Mouse (Mus musculus): ENCODE data around the gene Cep152.

The Cep152 gene

DNA sequence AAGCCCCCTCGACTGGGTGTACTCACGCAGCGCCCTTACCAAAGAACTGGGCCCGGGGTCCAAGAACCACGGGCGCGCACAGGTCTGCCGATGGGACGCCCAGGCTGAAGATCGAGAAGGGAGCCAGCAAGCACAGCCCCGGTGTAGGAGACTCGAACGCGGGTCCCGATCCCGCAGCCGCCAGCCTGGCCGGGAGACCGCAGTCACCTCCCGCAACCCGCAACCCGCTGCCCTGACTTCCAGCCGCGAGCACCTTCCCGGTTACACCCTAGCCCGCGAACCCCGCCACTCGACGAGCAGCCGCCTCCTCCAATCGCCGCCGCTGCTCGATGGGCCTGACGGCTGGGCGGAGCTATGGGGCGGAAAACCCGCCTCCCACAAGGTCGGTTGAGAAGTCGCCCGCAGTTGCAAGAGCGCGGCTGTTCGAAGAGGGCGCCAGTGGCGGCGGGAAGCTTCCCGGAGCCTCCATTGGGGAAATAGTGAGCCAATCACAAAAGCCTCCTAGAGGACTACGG, at the start of gene Cep152:
Cep152 (minus strand) TSS at position 277 of the 515 bp plus-strand sequence.
- DNase-seq (ENCODE audit: low read depth, low spot score), result peak; percentile 92

DNA sequence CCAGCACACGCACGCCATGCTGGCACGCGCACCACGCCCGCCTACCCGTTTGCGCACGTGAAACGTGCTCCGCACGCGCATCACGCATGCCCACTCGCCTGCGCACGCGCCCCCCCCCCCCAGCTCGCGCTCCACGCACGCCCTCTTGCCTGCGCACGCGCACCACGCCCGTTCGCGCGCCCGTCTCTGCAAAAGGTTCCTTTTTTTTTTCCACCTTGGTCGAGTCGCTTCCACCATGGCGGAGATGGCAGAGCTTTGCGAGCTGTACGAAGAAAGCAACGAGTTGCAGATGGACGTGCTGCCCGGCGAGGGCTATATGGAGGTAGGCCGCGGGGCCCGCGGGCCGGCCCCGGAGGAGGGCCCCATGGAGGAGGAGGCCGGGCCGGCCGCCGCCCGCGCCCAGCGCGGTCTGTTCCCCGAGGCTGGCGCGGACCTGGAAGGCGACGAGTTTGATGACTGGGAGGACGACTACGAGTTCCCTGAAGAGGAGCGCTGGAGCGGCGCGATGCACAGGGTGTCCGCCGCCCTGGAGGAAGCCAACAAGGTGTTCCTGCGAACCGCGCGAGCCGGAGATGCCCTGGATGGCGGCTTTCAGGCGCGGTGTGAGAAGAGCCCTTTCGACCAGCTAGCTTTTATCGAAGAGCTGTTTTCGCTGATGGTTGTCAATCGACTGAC, 48.2 kb upstream of the Cep152 start, which contains the start of gene Eid1:
Eid1 (plus strand) TSS at position 139 of the 675 bp plus-strand sequence.
- DNase-seq (ENCODE audit: low read depth, low spot score), result peak; percentile 85

DNA sequence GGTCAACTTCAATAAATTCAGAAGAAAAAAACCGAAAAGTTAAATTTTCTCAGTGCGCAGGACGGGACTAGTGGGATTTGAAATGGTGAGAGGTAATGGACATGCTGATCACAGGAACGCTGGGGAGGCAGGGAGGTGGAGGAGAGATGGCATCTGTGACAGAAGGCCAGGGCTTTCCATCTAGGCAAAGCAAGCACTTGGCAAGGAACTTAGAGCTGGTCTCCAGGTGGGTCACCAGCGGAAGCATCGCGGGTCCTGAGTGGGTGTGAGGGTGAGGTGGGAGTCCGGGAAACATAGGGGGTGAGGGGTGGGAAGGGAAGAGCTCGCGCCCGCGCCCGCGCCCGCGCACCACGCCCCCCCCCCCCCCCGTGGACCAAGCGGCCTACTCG, 47.6 kb upstream of the Cep152 start:
- no peak for DNase-seq (ENCODE audit: low read depth, low spot score)

DNA sequence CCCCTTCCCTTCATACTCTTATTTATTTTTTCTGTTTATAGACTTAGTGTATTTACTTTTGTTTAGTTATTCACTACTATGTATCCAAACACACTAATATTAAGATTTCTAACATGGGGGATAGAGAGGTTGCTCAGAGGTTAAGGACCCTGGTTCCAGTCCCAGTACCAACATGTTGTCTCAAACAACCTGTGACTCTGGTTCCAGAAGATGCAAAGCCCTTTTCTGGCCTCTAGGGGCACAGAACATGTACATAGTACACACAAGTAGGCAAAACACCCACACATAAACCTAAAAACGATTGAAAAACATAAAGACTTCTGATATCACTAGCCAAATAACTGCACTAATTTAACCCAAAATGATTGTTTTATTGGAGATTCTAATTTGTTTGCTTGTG, 45.9 kb upstream of the Cep152 start:
- no peak for DNase-seq (ENCODE audit: low read depth, low spot score)

DNA sequence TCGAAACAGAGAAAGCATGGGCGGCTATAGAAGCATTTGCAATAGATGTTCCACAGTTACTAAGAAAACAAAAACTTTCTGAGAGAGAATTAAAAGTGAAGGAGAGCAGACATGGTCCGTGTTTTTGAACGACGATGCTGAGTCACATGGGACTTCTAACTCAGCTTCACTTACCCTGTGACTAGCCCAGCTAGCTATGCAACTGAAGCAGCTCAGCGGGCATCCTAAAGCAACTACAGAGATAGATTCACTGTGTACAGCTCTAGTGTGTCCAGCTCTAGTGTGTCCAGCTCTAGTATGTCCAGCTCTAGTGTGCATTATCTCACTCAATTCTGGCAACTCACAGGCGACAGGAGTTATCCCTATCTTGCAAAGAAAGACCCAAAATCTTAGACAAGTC, 42.8 kb upstream of the Cep152 start:
- DNase-seq (ENCODE audit: low read depth, low spot score), result no peak

DNA sequence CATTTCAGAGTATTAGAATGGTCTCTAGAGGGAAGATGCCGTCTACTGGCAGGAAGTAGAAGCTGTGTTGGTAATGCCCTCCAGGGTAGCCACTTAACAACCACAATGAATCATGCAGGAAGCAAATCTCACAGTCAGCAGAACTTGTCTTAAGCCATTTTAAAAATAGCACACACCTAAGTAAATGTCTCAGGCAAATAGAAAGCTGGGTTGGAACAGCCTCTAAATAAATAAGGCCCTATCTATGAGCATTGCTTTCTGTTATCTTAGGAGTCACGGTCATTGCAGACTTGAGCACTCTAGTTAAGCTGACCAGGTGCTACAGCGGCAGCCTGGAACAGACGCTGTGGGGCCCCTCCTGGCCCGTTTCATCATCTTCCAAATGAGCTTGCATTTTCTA, 42.3 kb upstream of the Cep152 start:
- DNase-seq (ENCODE audit: low read depth, low spot score), result no peak

DNA sequence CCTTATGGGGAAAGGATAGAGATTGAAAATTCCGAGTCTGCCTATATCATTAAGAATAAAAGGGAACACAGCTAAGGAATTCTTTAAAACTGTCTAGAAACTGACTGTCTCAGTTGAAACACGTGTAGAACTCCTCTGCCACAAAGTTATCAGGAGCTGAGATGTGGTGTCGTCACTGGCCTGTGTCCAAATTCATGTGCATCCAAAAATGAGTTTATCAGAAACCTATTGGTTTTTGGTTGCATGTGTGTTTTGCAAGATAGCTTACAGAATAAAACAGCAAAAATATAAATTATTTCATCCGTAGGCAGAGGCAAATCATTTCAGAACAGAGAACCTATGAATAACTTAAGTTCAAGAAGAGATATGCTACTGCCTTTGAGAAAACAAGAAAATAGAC, 41.8 kb upstream of the Cep152 start:
- no peak for DNase-seq (ENCODE audit: low read depth, low spot score)

DNA sequence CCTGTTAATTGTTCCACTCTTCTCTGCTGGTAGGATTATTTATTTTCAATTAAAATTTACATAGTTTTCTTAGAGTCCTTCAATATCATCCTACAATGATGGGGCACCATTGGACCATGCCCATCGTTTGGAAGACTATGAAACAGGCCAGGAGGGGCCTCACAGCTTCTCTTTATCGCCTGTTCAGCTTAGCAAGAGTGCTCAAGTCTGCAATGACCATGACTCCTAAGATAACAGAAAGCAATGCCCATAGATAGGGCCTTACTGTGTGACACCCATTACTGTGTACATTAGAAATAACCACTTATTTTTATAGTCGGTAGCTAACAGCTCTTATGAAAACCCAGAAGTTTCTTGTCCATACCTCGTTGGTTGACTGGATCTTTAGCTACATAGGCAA, 41.0 kb upstream of the Cep152 start:
- no peak for DNase-seq (ENCODE audit: low read depth, low spot score)

DNA sequence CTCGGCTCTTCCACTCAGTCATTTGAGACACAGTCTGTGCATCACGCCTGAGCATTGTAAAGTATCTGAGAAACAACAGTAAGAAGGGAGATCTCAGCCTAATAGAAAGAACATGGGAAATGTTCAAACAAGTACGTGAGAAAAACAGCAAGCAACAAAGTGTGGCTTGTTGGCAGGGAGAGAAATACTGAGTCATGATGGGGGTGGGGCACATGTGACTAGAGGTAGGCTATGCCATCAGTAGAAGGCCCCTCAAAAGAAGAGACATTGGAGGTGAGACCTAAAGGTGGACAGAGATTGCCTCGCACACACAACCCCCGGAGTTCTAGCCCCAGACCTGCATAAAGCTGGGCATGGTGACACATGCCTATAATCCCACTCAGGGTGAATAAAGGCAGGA, 40.3 kb upstream of the Cep152 start:
- DNase-seq (ENCODE audit: low read depth, low spot score), result no peak

DNA sequence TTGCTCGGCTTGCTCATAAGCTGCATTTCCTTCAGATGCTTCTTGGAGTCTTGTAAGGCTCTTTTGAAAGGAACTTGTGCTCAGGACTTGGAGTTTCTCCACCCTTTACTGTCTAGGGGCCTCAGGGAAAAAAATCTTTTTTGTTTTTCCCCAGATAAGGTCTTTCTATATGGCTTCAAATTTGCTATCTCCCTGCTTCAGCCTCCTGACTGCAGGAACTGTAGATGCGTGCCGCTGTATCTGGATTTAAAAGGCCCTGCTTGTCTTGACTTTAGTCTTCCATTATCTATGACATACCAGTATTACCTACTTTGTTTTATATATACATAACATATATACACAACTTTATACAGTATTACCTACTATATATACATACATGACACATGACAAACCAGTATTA, 37.6 kb upstream of the Cep152 start:
- DNase-seq (ENCODE audit: low read depth, low spot score), result no peak

DNA sequence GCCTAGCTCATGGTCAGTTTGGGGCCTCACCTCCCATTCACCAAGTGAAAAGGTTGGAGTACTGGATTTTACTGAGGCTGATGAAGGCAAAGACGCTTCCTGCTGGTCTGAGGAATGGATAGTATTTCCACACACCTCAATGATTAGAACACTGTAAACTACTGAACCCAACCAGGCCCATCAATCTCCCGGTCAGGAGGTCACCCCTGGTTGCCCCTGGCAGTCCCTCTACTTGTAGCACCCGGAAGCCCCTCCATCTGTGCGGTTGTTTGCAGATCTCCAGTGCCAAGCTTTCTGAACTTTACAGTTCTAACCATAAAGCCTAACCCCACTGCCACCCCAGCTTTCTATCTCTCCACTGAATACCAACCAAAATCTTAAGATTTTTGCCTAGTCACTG, 36.2 kb upstream of the Cep152 start:
- no peak for DNase-seq (ENCODE audit: low read depth, low spot score)

DNA sequence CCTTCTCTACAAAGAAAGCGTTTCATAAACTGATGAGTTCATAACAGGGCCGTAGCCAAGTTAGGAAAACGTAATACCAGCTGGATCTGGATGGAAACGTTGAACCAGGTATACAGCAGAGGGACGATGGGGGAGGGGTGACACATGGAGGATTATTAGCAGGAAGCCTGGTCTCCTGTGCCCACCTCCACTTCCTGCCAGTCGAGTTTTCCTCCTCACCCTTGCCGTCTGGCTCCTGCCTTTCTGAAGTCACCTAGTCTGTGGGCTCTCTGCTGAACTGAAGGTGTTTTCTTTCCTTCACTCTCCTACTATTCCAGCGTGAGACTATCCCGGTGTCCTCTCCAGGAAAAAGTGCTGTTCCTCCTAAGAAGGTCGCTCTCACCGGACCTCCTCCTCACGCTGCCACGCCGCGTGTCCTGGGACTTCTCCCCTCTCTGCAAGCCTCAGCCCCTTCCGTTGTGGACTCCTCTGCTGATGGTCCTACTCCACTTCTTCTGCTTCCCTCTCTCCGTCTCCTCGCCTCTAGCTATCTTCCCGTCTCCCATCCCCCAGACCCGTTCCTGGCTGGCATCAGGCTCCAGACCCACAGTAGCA, 35.7 kb upstream of the Cep152 start:
- no peak for DNase-seq (ENCODE audit: low read depth, low spot score)

DNA sequence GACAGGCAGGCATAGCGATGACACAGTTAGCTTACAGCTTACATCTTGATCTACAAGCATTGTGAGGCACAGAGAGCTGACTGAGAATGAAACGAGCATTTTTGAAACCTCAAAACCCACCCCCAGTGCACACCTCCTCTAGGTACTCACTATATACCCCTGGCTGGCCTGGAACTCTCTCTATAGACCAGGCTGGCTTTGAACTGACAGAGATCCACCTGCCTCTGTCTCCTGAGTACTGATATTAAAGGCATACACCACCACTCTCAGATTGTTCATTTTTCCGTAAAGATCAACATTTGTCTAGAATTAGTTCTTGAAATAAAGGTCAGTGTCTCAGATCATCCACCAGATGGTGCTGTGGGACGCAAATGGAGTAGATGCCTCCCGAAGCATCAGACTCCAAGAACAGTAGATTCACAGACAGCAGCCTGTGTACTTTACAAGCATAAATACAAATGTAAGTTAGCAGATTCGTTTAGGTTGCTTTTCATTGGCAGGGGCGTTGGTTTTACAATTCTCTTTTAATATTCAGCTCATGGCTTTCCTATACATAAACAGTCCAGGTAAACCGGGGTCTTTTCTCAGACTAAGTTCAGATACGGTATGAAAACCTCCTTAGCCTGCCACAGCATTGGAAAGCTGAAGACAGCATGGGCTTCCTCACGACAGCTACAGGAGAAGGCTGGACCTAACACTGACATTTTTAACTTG, 35.1 kb upstream of the Cep152 start:
- DNase-seq (ENCODE audit: low read depth, low spot score), result peak; percentile 61

DNA sequence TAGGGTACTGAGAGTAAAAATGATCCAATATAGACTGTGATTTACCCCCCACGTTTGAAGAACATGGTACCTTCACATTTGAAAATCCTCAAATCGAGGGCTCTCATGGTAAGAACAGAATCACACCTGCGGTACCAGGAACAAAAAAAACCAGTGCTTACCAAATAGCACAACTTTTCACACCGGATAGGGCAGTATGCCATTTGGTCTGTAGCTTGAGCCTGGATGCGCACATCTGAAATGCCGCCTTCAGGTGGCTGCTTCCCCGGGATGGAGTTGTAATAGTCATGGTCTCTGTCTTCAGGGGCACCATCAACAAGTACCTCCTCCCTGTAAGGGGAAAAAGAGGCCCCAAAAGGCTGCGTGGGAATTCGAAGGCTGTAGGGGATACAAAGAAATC, 30.5 kb upstream of the Cep152 start:
- DNase-seq (ENCODE audit: low read depth, low spot score), result no peak

DNA sequence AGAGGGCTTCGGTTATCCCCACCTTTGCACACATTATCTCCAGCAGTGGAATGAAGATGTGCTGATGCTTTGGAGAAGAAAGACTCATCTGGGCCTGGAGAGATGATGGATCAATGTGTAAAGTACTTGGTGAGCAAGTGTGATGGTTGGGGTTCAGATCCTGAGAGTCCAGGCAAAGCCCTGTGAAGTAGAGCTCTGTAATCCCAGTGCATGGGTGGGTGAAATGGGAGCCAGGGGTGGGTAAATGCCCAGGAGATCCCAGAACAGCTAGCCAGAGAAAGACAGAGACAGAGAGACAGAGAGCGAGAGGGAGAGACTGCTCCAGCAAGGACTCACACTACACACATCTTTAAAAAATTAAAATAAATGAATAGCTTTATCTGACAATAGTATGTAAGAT, 28.4 kb upstream of the Cep152 start:
- no peak for DNase-seq (ENCODE audit: low read depth, low spot score)

DNA sequence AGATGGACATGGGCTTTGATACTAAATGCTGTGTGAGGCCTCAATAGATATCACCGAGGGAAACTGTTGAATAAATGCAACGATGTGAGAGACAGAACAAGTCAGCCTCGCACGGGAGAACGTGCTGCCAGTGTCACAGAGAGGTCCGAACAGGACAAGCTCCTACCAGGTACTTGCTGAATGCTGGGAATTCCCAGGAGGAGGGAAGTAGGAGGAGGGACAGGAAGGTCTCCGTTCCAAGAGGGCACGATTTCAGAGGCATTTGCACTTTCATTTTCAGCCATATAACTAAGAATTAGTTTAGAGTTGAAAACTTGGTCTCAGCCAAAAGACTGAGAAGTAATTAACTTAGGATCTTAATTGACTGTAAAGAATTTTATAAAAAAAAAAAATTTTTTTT, 26.6 kb upstream of the Cep152 start:
- no peak for DNase-seq (ENCODE audit: low read depth, low spot score)

DNA sequence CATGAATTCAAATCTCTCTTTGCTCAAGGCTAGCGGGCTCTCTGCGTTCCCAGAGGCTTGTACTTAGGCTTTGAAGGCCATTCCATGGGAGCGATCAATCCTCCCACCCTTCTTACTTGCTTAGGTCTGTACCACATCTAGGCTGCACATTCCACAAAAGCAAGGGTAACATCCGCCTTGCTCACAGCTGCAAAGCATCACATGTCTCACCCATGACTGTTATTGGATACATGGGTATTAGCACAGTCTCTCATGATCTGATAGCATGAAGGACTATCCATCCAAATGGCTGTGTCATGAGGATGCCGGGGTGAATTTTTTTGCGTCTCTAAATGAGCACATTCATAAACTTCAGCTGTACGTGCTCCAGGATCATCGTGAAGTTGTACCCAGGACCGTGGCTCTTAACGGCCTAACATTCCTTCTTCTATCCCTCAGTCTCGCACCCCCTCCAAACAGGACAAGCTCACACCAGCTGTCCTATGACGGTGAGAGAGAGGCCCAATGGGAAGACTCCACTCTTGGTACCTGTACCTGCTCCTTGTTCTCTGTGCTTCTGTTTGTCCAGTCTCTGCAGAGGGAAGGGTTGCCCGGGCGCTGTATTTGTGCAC, 25.9 kb upstream of the Cep152 start:
- DNase-seq (ENCODE audit: low read depth, low spot score), result no peak

DNA sequence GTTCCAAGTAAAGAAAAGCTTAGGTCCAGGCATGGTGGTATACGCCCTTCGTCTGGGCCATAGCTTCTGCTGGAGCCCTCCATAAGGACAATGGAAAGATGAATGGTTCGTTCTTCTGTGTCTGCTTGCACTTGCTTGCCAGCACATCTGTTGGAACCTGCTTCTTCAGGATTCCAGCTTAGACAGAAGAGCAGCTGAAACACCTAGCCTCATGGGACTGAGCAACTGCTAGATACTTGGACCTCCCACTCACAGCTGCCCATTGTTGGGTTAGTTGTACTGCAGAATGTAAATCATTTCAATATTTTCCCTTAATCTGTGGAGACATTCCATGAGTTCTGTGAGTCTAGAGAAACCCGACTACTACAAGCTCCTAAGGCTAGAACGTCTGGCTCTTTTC, 25.1 kb upstream of the Cep152 start:
- DNase-seq (ENCODE audit: low read depth, low spot score), result no peak

DNA sequence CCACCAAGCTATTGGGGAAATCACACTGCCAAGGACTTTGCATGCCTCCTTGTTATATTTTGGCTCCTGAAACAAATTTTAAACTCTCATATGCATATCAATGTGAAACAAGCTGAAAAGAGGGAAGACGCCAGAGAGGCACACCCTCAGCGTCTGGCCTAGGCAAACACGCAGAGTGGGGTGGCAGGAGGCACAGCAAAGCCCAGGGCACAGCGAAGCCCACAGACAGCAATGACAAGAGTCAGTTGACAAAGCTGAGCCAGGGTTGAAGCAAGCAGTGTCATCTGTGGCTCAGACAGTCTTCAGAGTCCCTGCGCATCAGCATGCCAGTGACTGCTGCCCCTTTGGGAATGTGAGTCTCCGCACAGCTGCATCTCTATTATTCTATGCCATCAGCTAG, 20.0 kb upstream of the Cep152 start:
- no peak for DNase-seq (ENCODE audit: low read depth, low spot score)

DNA sequence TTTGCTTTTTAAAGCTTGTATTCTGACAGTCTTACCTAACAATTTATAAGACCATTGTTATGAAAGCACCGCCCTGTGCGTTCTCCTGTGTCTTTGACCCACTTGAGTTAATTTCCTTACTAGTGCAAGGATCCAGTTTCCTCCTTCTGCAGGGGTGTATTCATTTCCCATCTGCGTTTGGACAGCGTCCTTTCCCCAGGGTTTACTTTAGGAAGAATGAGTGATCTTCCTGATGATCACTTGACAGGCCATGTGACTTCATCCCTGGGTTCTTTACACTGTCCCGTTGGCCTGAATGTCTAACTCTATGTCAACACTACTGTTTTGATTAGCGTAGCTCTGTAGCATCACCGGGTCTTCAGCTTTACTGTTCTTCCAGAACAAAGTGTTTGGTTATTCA, 12.4 kb upstream of the Cep152 start:
- no peak for DNase-seq (ENCODE audit: low read depth, low spot score)

DNA sequence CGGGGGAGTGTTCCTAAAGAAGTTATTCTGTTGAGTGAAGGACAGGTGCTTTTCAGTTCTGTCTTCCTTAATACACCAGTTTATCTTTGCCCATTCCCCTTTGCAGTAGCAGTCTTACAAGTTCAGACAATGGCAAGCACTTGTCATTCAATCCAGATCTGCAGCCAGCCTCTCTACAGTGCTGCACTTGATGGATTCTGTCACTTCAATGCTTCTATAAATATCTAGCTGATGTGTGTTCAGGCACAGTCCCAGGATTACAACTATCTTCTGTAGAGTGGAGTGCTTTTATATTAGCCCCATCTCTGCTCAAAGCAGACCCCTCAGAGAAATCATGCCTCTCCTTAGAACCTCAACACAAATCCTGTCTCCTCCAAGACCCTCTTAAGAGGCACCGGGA, 5.1 kb upstream of the Cep152 start:
- DNase-seq (ENCODE audit: low read depth, low spot score), result no peak

DNA sequence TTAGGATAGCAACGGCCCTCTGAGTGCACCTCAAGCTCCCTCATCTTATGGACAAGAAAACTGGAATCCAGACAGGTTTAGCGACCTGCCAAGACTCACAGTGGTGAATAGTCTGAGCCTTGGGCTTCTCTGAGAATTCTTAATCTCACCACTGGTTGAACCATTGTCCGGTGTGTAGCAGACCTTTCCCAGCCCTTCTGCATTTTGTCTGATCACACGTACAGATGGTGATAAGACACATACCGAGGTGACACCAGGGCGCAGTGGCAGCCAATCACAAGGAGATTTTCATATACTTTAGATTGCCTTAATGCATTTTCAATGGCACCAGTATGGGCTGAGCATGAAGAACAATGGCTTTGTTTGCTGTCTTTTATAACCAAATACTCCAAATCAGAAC, 3.6 kb upstream of the Cep152 start:
- no peak for DNase-seq (ENCODE audit: low read depth, low spot score)

DNA sequence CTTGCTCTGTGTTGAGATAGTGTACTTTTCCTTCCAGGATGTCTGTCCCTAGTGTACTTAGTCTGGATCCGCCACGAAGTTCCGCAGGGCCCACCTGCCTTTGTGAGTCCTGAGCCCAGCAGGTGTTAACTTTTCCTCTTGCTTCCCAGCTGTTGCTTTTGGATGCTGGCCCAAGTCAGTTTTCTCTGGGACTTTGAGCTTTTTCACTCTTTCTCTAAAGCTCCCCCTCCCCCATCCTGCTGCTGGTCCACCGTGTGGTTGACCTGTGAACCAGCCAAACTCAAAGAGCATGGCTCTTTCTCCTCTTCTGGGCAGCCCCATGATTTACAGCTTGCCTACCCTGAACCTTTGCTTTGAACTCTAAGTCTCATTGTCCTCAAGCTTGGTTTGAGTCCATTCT, 1.6 kb upstream of the Cep152 start:
- no peak for DNase-seq (ENCODE audit: low read depth, low spot score)

All from retina, postnatal 7 days (tissue).